Mouse (Mus musculus) Patski (cell line): Measurements from ENCODE around the gene Hmox2. TPM values are rescaled to one million over a fixed set of nuclear protein-coding genes. Genes with fewer than 3 reads are reported as not detected.

Experiments
- ATAC-seq: fragments of 100-300 bp; one replicate; pipeline ENCODE4 v1.8.0; 2021
- CTCF ChIA-PET: fragments of 350-600 bp; sonication (Branson Sonifier 250); formaldehyde crosslinking; loops from one replicate; lab custom pipeline; 2022; ENCODE audit warnings: inconsistent platforms; lab: Charles Lee
- POLR2A ChIA-PET: fragments of 350-600 bp; sonication (Branson Sonifier 250); formaldehyde crosslinking; loops from one replicate; lab custom pipeline; 2022; ENCODE audit warnings: antibody characterized with exemption, inconsistent platforms; lab: Charles Lee
- DNase-seq: peaks from one replicate; pipeline ENCODE4 v3.0.0-alpha.2; 2011; ENCODE audit warnings: low read depth, low spot score
- H3K27me3 ChIP-seq: fragments of 371-371 bp; one replicate; pipeline ENCODE4 v1.5.1; 2021
- CTCF ChIP-seq: fragments of 100-300 bp; IDR thresholded peaks from one replicate; pipeline ENCODE4 v1.5.1; 2021
- in situ Hi-C: fragments of 300-500 bp; cut with MboI; formaldehyde crosslinking; loops from 3 replicates; pipeline ENCODE4 v1.11.1; 2018; ENCODE audit warnings: low pct_unique_long_range_greater_than_20kb, mixed read lengths
- polyA plus RNA-seq: library from polyadenylated mRNA; unstranded; gene quantifications from one replicate; pipeline ENCODE4 v1.2.3, GENCODE M21; 2021

Hmox2 gene
- polyA plus RNA-seq, 1 experiment from 2014 or later = 104 TPM

GRCm38 (mm10) chr16:4791332-4791731 lies 65.2 kb downstream of the Hmox2 start:
- ChIA-PET POLR2A (interaction anchor here (0.7 to 1.1 kb wide), 3 partner anchors 23 to 184 kb away, joined by 3 to 5 read pairs (median 3); partner anchors contain the start of gene Ubald1), CTCF (interaction anchor here (0.7 to 2.4 kb wide), 7 partner anchors 29 to 158 kb away, joined by 3 to 12 read pairs (median 5); partner anchors contain the start of gene 4930562C15Rik)
- DNase-seq (no peak), ATAC-seq (no peak)
- no peaks in the 10 kb centered on the region for H3K27me3 ChIP-seq
- no peak for TF ChIP-seq CTCF
- in situ Hi-C loops = no loop called here

- ChIA-PET CTCF (no interaction called here), POLR2A (no interaction called here)
- no peak for DNase-seq
- in situ Hi-C loops = no loop called here
- TF ChIP-seq CTCF = no peak
- ATAC-seq = no peak
- no peaks in the 10 kb centered on the region for H3K27me3 ChIP-seq
Measured at GRCm38 (mm10) chr16:4796631-4797030, 70.5 kb downstream of the Hmox2 start.

Other genes starting within 250 kb of the Hmox2 start
- gene Srl, start 184.5 kb upstream of the Hmox2 start, polyA plus RNA-seq = 2.0 TPM
- 9.8 TPM for gene Tfap4, start 166.5 kb upstream of the Hmox2 start, polyA plus RNA-seq
- gene Glis2, start 131.6 kb upstream of the Hmox2 start, polyA plus RNA-seq = 87.1 TPM
- 57.2 TPM for gene Pam16, start 101.4 kb upstream of the Hmox2 start, polyA plus RNA-seq
- gene Vasn, start 86.4 kb upstream of the Hmox2 start, polyA plus RNA-seq = 74.5 TPM
- gene Dnaja3, start 86.4 kb upstream of the Hmox2 start, polyA plus RNA-seq = 84.4 TPM
- 28.4 TPM for gene Coro7, start 46.6 kb upstream of the Hmox2 start, polyA plus RNA-seq
- gene Nmral1, start 7.0 kb upstream of the Hmox2 start, polyA plus RNA-seq = 30.9 TPM
- gene Cdip1, start 63.9 kb downstream of the Hmox2 start, polyA plus RNA-seq = 43.9 TPM
- gene 4930562C15Rik, start 109.1 kb downstream of the Hmox2 start, polyA plus RNA-seq = 0.89 TPM
- 30.2 TPM for gene Ubald1, start 154.0 kb downstream of the Hmox2 start, polyA plus RNA-seq
- 121 TPM for gene Mgrn1, start 159.9 kb downstream of the Hmox2 start, polyA plus RNA-seq
- gene Nudt16l1, start 212.4 kb downstream of the Hmox2 start, polyA plus RNA-seq = 57.9 TPM
- 58.2 TPM for gene Anks3, start 237.8 kb downstream of the Hmox2 start, polyA plus RNA-seq